Mouse (Mus musculus) urinary bladder, postnatal 14 days (tissue): ENCODE measurements at regions not wholly inside any gene's neighbourhood (a gene's known extent, or its start where the extent isn't known, plus 50 kb on each side); places are given as distances from the start of the nearest gene placed in this dataset.

ENCODE experiments used
- DNase-seq: peaks from one replicate; pipeline ENCODE4 v3.0.0; 2021; ENCODE audit warnings: low spot score

GRCm38 (mm10) chr2:74099671-74100372, 188.7 kb upstream of the Atp5g3 start:
- no peak for DNase-seq

DNA sequence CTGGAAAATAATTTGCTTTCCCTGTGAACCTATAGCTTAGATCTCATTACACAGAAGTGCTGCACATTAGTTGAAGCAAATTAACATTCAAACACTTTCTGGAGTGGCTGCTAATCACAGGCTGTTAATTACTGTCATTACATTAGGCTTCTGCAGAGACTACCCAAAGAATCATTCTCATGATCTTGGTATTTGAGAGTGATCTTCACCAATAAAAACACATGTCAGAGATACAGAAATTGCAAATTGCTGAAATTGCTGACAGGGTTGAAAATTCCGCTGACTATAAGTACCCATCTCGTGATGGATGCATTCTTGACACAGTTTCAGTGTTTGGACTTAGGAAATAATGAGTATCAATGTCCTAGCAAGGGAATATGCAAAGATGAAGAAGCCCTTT, 185.7 kb upstream of the Atp5g3 start:
- no peak for DNase-seq

- no peak for DNase-seq
These were observed 182.4 kb upstream of the Atp5g3 start for GRCm38 (mm10) chr2:74093494-74093893.

DNA sequence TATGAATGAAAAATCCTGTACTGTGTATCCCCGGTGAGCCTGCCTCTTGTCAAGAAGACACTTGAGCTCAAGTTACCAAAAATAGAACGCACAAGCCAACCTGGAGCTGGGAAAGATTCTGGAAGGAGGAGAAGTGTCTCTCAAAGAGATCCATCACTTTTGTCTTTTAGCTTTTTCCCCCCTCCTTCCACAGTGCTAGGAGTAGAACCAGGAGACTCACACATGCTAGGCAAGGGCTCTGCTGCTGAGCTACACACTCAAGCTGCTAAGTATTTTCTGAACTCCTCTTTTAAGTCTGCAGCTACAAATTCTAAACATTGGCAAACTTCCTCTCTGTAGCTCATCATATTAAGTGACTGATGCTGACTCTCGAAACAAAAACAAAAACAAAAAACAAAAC, 176.2 kb upstream of the Atp5g3 start:
- no peak for DNase-seq

DNA sequence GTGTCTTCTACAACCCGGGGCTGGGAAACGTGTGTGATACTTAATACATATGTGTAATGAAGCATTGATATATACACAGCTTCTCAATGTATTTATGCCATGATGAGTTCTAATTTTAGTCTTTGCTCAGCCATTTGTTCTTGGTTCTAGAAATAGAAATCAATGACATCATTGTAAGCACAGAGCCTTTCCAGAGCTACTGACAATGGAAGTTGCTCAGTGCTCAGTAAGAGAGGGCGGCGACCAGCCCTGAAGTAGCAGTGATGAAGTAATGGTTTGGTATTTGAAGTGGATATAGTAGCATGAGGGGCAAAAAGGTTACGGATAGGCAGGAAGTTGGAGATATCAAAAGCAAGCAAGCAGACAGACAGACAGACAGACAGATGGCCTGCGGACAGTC, 173.8 kb upstream of the Atp5g3 start:
- DNase-seq: no peak

DNA sequence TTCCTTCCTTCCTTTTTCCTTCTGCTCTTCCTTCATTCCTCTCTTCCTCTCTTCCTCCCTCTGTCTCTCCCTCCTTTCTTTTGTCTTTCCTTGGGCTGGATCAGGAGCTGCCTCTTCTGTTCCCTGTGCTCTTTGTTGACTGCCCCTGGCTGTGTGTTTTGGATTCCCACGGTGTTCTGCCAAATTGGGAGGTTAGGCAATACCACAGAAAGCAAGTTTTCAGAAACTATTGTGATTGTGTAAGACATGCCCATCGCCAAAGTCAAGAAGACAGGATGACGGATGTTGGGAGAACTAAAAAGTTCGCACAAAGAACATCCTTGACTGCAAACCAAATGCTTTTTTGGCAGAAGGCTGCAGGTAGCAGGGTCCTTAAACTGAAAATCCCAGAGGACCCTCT, 165.6 kb upstream of the Atp5g3 start:
- no peak for DNase-seq

DNA sequence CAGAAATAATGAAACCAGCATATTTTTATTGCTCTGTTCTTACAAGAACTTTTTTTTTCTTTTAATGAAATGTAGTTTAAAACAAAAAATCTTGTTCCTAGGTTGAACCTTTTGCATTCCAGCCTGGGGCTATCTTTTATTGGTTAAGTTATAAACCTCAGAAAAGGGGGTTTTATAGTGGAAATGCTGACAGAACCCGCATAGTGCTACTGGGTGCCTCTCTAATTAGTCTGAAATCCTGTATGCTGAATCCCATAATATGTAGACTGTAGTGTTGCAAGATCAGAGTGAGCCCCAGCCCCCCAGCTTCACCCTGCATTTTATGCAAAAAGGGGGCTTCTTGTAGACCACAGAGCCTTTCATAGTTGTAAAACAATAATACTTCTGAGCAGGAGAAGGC, 164.4 kb upstream of the Atp5g3 start:
- DNase-seq: no peak

GRCm38 (mm10) chr2:74073396-74073795, 162.3 kb upstream of the Atp5g3 start:
- no peak for DNase-seq

- peak; percentile 62 for DNase-seq
These were observed 155.5 kb upstream of the Atp5g3 start for GRCm38 (mm10) chr2:74066652-74067051.

DNA sequence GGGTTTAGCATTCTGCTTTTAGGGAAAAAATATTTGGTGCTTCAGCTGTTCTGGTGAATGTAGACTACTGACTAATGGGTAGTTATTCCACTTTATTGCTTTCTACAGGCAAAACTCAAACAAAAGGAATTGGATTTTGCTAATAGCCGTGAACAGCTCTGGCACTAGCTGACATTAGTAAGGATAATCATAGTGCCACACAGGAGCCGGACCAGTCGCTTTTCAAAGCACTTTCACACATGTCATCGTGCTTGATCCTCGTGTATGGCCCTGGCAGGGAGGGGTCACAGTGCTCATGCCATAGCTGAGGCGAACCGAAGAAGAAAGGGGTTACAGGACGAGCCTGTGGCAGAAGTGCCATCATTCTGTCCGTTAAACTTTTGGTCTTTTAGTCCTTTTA, 153.2 kb upstream of the Atp5g3 start:
- DNase-seq: no peak

- no peak for DNase-seq
These were observed 152.7 kb upstream of the Atp5g3 start for GRCm38 (mm10) chr2:74063777-74064176.

DNA sequence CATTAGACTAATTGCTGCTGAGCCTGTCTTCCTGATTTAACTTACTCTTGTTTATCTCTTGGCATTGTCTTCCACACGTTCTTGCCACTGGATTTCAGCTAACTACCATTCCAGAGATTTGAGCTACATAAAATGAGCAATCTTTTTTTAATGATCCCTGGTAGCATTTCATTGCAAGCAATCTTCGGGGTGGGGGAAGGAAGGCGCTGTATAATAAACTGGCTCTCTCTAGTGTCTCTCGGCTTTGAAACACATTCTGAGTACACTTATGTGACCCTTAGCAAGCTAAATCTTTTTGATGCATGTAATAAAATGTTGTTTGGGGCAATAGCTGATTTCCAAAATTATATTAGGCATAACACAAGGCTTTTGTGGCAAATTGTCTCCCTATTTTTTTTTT, 152.2 kb upstream of the Atp5g3 start:
- DNase-seq: no peak

DNA sequence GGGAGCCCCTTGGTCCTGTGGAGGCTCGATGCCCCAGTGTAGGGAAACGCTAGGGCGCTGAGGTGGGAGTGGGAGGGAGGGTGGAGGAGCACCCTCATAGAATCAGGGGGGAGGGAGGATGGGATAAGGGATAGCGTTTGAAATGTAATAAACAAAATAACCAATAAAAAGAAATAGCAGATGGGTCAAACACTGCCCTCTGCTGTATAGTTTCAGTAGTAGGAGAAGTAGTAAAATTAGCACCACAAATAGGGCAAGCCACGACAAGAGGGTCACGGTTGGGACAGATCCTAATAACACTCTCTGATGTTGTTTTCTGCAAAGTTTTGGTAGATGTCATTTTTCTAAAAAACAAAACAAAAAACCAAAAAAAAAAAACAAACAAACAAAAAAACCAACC, 131.3 kb upstream of the Atp5g3 start:
- no peak for DNase-seq

DNA sequence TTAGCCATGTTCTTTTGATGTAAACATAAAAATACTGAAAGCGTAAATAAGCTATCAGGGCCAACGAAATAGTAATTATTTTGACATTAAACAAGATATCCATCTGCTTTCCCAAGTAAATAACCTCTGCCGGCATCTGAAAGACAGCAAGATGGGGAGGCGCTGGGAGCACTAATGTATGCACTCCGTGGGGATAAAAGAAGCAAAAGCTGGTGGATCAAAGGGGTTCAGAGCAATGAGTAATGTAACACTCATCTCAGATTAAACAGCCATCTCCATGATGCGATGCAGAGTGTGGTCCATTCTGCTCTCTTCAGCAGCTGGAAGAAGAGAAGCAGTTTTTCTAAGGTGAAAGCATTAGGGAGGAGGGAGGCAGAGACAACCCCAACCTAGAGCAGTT, 128.5 kb upstream of the Atp5g3 start:
- DNase-seq: no peak

DNA sequence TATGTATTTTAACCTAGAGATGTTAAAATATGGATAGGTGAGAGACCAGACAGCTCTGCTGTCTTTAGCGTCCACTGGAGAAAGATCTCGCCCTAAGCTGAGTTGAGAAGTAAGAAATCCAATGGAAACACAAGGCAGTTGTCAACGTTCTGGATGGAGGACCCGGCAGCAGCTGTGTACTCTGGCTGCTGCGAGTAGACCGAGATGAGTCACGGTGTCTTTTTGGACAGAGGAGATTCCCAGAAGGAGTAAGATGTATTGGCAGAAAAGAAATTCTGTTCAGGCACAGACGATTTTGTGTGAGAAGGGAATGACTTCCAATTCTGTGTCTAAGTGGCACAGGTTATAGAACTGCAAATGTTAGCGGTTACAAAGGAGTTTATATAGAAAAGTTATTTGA, 124.9 kb upstream of the Atp5g3 start:
- DNase-seq: no peak

DNA sequence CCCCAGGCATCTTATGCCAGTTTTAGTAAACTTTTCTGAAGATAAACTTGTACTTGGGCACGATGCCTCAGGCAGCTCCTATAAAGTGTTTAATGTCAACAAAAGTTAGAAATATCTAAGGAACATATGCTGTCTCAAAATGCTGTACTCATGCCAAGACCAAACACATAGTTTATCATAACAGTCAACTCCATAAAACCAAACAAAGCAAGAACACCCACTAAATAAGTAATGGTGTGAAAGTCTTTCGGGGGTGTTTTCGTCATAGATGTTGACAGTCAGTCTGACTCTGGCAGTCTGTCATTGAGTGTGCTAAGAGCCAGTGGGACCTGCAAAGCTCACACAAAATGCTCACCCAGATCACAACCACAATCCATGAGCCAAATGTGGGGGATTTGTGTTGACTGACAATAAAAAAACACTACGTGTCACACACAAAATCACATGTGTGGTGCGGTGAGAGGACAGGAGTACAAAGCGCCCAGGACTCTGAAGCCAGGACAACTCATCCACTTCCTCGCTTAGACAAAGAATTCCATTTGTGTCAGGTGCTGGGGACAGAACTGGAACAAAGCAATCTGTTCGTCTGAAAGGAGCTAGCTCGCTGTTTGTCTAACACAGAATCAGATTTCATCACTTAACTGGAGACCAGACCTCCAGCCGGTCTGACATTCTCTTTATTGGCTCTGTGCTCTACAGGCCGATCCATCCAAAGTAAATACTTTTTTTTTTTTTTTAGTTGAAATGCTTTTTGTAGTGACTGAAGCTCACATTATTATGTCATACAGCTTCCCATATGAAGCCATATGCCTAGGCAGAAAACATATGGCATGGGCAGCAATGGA, 121.3 kb upstream of the Atp5g3 start:
- no peak for DNase-seq

- no peak for DNase-seq
These were observed 118.8 kb upstream of the Atp5g3 start for GRCm38 (mm10) chr2:74029938-74030337.

DNA sequence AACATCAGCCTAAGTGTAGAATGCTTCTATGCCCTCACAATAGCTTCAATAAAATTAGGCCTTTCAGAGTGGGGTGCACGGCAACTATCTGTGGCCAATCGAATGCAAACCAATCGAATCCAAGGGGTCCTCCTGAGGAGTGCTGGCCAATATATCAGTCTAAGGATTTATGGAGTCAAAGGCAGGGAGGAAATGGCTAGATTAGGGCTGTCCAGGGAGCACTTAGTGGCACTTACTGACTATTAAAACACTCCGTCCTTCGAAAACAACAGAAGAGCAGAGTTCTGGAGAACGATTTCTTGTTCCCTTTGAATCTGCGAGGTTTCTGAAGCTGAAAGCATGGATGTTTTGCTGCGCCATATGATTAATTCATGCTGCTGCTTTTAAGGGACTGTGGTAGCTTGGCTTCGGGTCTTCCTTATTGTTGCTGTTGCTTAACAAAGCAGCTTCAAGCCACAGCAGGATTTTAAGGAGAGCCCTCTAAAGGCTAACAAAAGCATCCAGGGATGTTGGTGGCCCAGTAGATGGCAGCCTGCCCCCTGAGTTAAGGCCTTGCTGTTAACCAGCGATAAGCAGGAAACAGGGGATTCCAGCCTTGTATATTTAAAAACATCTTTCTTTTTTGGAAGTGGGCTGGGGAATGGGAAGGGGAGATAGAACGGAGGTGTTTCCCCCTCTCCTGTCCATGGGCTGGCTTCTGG, 116.4 kb upstream of the Atp5g3 start:
- DNase-seq: peak; percentile 39

DNA sequence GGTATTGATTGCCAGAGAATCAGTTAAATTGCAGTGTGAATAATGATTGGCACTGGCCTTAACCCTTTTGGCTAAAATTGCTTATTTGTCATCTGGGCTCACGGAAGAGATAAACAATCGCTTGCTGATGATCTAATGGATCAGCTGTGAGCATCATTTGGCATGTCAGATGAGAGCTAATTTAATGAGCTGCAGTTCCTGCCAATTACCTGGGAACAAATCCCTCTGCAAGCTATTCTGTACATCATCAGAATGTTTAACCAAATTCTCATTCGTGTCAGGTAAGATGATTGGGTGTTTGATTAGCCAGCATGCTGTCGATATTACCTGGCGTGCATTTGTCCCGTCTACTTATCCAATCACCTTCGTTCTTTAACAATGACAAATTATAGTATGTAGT, 104.0 kb upstream of the Atp5g3 start:
- no peak for DNase-seq

DNA sequence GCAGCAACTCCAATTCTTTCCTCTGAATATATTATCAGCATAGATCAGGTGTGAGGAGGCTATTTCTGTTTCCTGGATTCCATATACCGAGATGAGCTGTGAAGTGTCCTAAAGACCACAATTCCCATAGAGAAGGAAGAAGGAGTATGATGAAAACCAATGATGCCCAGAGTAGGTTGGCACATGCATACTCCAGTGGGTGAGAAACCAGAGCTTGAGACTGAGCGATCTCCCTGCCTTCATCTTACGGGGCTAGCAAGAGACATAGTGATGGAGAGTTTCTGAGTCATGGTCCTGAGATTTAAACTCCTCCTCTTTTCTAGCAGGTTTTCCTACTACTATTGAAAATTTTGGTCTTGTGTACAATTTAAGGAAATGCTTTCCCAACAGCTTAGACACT, 103.1 kb upstream of the Atp5g3 start:
- DNase-seq: no peak

- DNase-seq: no peak
These were observed 87.4 kb upstream of the Atp5g3 start for GRCm38 (mm10) chr2:73998531-73998930.

GRCm38 (mm10) chr2:73996986-73997385, 85.9 kb upstream of the Atp5g3 start:
- no peak for DNase-seq

- DNase-seq: no peak
These were observed 80.7 kb upstream of the Atp5g3 start for GRCm38 (mm10) chr2:73991818-73992217.
